Mouse (Mus musculus): ENCODE measurements around the gene Lrrc25.

GRCm38 (mm10) chr8:70650351-70650750 lies 34.4 kb downstream of the Lrrc25 start:
- TF ChIP-seq POLR2A (IDR thresholded peaks at IDR 0.05; ENCODE audit: extremely low read depth, insufficient read depth, low read length) (no peak), CTCF (IDR thresholded peaks at IDR 0.05; ENCODE audit: extremely low read depth, insufficient read depth, low read length) (no peak)

All from cortical plate, adult 2 months (tissue).